Mouse (Mus musculus): ENCODE measurements around the gene Kpna2. TPM values are rescaled to one million over a fixed set of nuclear protein-coding genes. Genes with fewer than 3 reads are reported as not detected.
A peak's percentile ranks its signal among the peaks of the same experiment; 100 is the strongest.
"Not testable (repeated sequence)": the region's sequence is repeated elsewhere in the genome, so short reads cannot be mapped to it uniquely, and the experiment has no call there.

The Kpna2 gene
- total RNA-seq, 2 experiments from 2014 or later: 13.2 to 16.2 TPM

GRCm38 (mm10) chr11:106994246-106995085, 4.9 kb downstream of the Kpna2 start:
- DNase-seq: no peak
- H3K27ac ChIP-seq: no peak overlapping the region
- intact Hi-C loops (cut with DNase I): no loop called here

GRCm38 (mm10) chr11:106987384-106987783, 12.0 kb downstream of the Kpna2 start:
- intact Hi-C loops (cut with DNase I): no loop called here
- no peak for TF ChIP-seq CTCF (IDR thresholded peaks at IDR 0.05)
- Histone ChIP-seq H3K4me3 (no peak overlapping the region), H3K27ac (no peak overlapping the region)
- DNase-seq: no peak

More at GRCm38 (mm10) chr11:106994246-106995085, 4.9 kb downstream of the Kpna2 start:
- H3K4me3 ChIP-seq: no peak overlapping the region
- TF ChIP-seq CTCF (IDR thresholded peaks at IDR 0.05): no peak

GRCm38 (mm10) chr11:106985979-106986604, 13.2 kb downstream of the Kpna2 start:
- H3K27ac ChIP-seq; H3K4me3 ChIP-seq; DNase-seq; intact Hi-C loops (cut with DNase I): not testable (repeated sequence)

- intact Hi-C loops (cut with DNase I): no loop called here
- no peak for DNase-seq
- H3K27ac ChIP-seq: peak overlapping the region; percentile 59
- TF ChIP-seq CTCF (IDR thresholded peaks at IDR 0.05): no peak
- no peak overlapping the region for H3K4me3 ChIP-seq
Observed at GRCm38 (mm10) chr11:106982351-106982750, 17.0 kb downstream of the Kpna2 start.

GRCm38 (mm10) chr11:106981787-106982186, 17.6 kb downstream of the Kpna2 start:
- Histone ChIP-seq H3K27ac (peak overlapping the region; percentile 59), H3K4me3 (no peak overlapping the region)
- no peak for DNase-seq
- intact Hi-C loops (cut with DNase I): no loop called here
- TF ChIP-seq CTCF (IDR thresholded peaks at IDR 0.05): no peak

- no peak overlapping the region for H3K27ac ChIP-seq
- intact Hi-C loops (cut with DNase I): no loop called here
- no peak overlapping the region for H3K4me3 ChIP-seq
- DNase-seq: peak; percentile 51
- peak; percentile 87 for TF ChIP-seq CTCF (IDR thresholded peaks at IDR 0.05)
Observed at GRCm38 (mm10) chr11:106980455-106980854, 18.9 kb downstream of the Kpna2 start.

GRCm38 (mm10) chr11:106976194-106976593, 23.1 kb downstream of the Kpna2 start:
- Histone ChIP-seq H3K4me3 (peak overlapping the region; percentile 18; the same call in 1 of the 2 replicates), H3K27ac (peak overlapping the region; percentile 82)
- TF ChIP-seq CTCF (IDR thresholded peaks at IDR 0.05): no peak
- intact Hi-C loops (cut with DNase I): no loop called here
- peak; percentile 80 for DNase-seq

GRCm38 (mm10) chr11:106975419-106976177, 23.7 kb downstream of the Kpna2 start:
- no peak for TF ChIP-seq CTCF (IDR thresholded peaks at IDR 0.05)
- Histone ChIP-seq H3K27ac (peak overlapping the region; percentile 82), H3K4me3 (peak overlapping the region; percentile 18; the same call in 1 of the 2 replicates)
- intact Hi-C loops (cut with DNase I): no loop called here
- no peak for DNase-seq

GRCm38 (mm10) chr11:106974440-106974839, 24.9 kb downstream of the Kpna2 start:
- DNase-seq: no peak
- no peak overlapping the region for H3K4me3 ChIP-seq
- peak; percentile 57 for TF ChIP-seq CTCF (IDR thresholded peaks at IDR 0.05)
- H3K27ac ChIP-seq: no peak overlapping the region
- intact Hi-C loops (cut with DNase I): no loop called here

GRCm38 (mm10) chr11:106973016-106973415, 26.3 kb downstream of the Kpna2 start:
- DNase-seq: no peak
- Histone ChIP-seq H3K27ac (no peak overlapping the region), H3K4me3 (no peak overlapping the region)
- intact Hi-C loops (cut with DNase I): no loop called here
- TF ChIP-seq CTCF (IDR thresholded peaks at IDR 0.05): no peak

GRCm38 (mm10) chr11:106969798-106970197, 29.5 kb downstream of the Kpna2 start:
- intact Hi-C loops (cut with DNase I): loop anchor here (2.0 kb wide), 1 partner anchor 41 kb away; no protein-coding TSS in a partner anchor
- Histone ChIP-seq H3K27ac (no peak overlapping the region), H3K4me3 (no peak overlapping the region)
- no peak for DNase-seq
- TF ChIP-seq CTCF (IDR thresholded peaks at IDR 0.05): no peak

GRCm38 (mm10) chr11:106967630-106968029, 31.7 kb downstream of the Kpna2 start:
- no peak for TF ChIP-seq CTCF (IDR thresholded peaks at IDR 0.05)
- DNase-seq: peak; percentile 70
- Histone ChIP-seq H3K27ac (peak overlapping the region; percentile 73), H3K4me3 (no peak overlapping the region)
- intact Hi-C loops (cut with DNase I): no loop called here

- intact Hi-C loops (cut with DNase I): no loop called here
- DNase-seq: no peak
- H3K27ac ChIP-seq: no peak overlapping the region
- TF ChIP-seq CTCF (IDR thresholded peaks at IDR 0.05): peak; percentile 12; the same call in 1 of the 2 replicates
- H3K4me3 ChIP-seq: no peak overlapping the region
Observed at GRCm38 (mm10) chr11:106965881-106966280, 33.5 kb downstream of the Kpna2 start.

Measured in gastrocnemius, adult 2 months (tissue).